Mouse (Mus musculus): ENCODE data around the gene Mat2a.

Gene Mat2a

DNA sequence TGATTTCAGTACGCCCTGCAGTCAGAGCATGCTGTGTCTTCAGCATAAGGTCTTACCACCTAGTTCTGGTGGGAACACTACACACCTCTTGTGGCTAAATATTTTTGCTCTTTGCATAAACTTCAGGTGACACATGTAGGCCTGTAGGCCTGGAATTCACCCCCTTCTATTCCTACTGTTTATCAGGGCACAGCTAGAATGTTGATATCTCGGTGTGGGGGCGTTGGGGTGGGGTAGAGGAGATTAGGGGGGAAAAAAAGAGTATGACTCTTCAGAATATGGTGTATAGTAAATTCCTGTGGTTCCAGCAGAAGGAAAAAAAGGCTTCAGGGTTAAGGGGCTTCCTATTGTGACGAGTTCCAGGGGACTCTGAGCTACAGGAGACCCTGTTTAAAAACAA, 17.2 kb upstream of the Mat2a start:
- in situ Hi-C loops (cut with MboI, MseI), result loop anchor here (25.0 kb wide), 1 partner anchor 1419 kb away; no protein-coding TSS in a partner anchor

DNA sequence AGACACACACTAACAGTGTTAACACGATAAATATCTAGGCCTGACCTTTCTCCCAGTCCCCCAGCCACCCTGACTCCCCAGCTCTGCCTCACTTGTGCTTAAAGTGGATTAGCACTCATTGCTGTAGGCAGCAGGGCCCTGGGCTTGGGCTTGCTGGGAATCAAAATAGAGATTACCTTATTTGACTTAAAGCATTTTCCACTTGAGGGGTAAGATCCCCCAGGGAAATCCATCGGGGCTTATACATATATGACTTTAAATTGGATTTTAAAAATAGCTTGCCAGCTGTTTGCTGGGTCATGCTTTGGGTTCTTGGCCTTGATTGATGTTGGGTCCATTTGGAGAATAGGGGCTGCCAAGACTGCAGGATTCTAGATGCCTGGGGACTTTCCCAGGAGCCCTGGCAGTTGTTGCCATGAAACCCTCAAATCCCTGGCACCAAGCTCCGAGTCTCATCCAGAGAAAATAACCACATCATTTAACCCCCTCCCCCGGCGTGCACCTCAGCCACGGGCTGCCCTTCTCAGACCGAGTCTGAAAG, 15.5 kb upstream of the Mat2a start:
- in situ Hi-C loops (cut with MboI, MseI), result loop anchor here (25.0 kb wide), 1 partner anchor 1418 kb away; no protein-coding TSS in a partner anchor

DNA sequence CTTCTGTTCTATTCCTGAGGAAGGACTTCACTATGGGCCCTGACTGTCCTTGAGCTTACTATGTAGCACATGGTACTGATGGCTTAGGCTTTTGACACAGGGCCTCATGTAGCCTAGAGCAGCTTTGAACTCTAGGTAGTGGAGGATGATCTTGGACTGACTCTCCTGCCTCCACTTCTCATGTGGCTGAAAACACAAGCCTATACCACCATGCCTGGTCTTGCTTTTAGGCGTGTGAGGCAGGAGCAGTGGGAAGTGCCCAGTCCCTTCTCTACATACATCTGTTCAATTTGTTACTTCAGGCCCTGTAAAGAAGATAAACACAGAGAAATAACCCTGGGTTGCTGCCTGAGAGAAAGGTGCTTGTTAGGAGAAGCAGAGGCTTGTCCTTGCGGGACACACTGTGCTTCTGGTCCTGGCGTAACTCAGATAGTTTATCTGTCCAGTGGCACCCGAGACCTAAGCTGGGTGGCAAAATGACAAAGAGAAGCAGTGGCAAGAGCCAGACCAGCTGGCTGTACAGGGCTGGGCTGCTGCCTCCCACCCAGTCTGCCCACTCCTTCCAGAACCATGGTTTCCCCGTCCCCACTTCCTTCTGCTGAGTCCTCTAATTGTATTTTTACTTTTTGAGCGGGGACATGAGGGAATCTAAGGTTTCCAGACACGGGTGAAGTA, 14.9 kb upstream of the Mat2a start:
- in situ Hi-C loops (cut with MboI, MseI), result loop anchor here (25.0 kb wide), 1 partner anchor 1417 kb away; no protein-coding TSS in a partner anchor

DNA sequence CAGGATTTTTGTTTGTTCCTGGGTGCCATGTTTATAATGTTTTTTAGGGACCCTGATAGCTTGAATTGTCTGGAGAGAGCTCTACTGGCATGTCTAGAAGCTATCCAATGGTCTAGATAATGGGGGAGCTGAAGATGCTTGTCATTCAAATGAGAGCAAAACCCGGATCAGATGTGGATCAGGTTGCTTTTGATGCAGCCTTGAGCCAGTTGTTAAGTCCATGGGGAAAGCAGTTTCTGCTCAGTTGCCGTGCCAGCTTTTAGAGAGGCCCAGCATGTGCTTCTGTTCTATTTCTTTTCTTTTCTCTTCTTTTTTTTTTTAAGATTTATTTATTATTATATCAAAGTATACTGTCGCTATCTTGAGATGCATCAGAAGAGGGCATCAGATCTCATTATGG, 14.2 kb upstream of the Mat2a start:
- in situ Hi-C loops (cut with MboI, MseI), result loop anchor here (25.0 kb wide), 1 partner anchor 1416 kb away; no protein-coding TSS in a partner anchor

DNA sequence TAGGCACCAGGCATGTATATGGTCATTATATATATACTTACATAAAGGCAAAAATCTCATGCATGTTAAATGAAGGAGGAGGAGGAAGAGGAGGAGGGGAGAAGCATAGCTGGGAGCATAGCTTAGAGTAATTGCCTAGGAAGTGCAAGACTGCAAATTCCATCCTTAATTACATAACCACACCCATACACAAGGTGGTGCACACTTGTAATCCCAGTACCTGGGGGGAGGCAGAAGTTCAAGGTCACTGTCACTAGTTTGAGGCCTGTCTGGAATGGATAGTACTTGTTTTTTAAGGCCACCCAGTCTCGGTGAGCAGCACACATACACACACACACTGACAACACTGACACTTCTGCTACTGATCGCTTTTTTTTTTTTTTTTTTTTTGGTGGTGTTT, 13.0 kb upstream of the Mat2a start:
- in situ Hi-C loops (cut with MboI, MseI), result loop anchor here (25.0 kb wide), 1 partner anchor 1415 kb away; no protein-coding TSS in a partner anchor

DNA sequence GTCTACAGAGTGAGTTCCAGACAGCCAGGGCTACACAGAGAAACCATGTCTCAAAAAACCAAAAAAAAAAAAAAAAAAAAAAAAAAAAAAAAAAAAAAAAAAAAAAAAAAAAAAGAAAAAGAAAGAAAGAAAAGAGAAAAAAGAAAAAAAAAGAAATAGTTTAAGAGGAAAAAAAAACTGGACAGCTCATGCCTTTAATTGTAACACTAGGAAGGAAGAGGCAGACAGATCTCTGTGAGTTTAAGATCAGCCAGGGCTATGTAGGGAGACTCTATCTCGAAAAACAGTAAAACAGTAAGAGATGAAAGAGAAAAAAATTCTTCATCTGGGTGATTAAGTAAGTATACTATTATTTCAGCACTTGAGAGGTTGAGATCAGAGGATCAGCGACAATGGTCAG, 12.4 kb upstream of the Mat2a start:
- in situ Hi-C loops (cut with MboI, MseI), result loop anchor here (25.0 kb wide), 1 partner anchor 1414 kb away; no protein-coding TSS in a partner anchor

DNA sequence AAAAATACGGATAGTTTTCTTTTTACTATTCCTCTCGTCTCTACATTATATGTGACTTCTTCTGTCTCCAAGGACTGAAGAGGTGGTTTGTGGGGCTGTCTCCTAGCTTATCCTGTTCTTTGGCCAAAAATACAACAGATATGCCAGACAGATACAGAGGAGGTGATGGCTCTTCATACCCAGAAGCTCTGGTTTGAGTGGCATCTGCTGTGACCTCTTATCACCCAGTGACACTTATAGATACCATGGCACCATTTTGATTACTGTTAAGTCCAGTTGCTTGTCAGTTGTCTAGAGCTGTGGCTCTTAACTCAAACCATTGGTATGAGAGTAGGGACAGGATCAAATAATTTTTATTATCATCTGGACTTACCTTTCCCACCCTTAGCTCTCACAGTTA, 8.1 kb upstream of the Mat2a start:
- in situ Hi-C loops (cut with MboI, MseI), result no loop called here

DNA sequence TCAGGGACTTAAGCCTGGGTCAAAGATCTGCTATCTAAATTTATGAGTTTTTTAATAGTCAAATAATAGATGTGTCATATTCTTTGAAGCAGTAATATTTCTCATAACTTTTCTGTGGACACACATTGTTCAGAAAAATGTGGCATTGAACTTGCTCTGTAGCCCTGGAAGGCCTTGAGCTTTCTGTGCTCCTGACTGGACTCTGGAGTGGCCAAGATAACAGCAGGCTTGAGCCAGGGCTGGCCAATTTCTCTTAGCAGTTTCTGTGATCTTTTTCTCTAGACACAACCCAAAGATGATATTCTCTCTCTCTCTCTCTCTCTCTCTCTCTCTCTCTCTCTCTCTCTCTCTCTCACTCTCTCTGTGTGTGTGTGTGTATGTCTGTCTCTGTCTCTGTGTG, 5.7 kb upstream of the Mat2a start:
- in situ Hi-C loops (cut with MboI, MseI), result no loop called here

DNA sequence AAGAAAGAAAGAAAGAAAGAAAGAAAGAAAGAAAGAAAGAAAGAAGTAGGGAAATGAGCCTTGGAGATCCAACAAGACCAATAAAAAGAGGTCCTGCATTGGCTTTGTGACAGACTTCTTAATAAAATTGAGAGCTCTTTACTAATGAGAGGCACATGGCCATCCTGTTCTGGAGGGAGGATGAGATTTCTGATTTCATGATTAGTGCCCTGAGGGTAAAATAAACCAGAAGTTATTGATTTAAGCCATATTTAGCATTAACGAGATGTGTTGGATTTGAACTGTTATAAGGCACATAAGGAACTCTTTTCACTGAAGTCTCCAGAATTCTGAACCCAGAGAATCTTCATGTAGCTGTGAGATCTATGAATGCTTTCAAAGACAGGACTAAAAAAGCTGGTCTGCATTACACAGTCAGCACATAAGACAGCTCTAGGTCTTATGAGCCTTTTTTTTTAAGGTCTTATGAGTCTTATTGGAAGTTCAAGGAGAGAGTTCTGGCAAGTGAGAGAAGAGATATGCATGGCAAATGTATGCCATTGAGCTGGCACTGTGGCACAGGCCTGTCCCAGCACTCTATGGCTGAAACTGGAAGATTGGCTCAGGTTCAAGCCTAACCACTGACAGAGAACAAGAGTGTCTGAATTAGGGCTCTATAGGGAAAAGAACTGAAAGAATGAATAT, 3.7 kb upstream of the Mat2a start:
- in situ Hi-C loops (cut with MboI, MseI), result no loop called here

DNA sequence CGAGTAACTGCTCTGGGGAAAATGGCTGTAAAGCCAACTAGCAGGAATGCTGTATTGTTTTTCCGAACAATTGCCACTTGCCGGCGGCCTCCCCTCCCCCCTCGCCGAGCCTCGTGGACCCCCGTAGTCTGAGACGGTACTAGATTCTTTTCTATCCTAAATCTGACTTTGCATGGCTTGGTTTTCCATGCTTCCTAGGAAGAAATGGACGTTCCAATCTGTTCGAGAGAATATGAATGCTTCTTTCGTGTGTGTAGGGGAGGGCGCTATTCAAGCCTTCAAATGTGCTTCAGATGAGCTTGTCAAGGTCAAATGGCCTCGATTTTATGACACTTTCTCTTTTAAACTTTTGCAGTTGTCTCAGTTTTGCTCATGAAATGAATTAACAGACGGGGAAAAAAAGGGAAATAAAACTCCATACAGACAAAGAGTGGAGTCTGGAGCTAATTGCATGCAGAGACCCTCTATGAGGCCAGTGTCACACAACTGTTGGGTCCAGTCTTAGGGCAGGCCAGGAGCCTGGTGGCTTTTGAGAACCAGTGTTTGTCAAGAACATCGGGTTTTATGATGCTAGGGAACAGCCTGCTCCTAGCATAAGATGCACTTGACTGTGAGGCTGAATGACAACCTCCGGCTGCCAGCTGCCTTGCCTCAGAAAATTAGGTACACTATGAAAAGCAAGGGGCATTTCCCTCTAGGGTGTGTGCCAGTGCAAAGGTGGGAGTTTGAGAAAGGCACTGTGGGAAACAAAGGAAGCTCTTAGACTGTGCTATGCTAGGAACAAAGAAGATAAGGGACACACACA, 1.0 kb upstream of the Mat2a start:
- in situ Hi-C loops (cut with MboI, MseI), result no loop called here

DNA sequence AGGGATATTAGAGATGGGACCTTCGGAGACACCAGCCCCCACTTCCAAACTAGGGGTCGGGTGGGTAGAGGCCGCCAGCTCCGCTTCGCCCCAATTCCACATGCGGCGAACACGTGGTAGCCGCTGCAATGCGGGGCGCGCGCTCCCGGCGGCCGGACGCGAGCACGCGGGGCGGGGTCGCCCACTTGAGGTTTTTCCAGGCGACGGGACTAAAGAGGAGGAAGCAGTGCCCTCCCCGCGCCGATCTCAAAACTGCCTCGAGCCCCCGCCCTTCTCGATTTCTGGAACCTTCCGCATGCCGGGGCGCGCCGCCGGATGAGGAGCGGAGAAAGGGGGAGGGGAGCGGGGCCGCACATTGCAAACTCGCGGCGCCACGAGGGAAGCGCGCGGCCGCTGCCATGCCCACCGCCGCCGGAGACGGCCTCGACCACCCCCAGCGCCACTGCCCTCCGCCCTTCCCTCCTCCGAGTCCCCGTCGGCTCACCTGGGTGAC, 450 bp downstream of the Mat2a start:
- in situ Hi-C loops (cut with MboI, MseI), result no loop called here

DNA sequence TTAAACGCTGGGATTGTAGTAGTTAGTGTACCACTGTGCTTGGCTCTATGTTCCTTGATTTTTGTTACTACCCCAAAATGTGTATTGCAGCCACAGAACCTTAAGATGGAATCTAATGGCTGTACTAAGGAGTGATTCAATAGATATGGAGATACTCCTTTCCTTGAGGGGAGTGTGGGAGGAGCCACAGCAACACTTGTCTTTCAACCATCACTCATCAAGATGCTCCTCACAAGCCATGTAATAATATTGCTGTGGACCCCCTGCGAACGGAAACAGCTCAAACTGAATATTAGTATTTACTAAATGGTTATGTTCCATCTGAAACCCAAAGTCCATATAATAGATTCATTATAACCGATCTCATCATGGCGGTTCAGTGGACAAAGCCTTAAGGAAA, 1.1 kb downstream of the Mat2a start:
- in situ Hi-C loops (cut with MboI, MseI), result no loop called here

DNA sequence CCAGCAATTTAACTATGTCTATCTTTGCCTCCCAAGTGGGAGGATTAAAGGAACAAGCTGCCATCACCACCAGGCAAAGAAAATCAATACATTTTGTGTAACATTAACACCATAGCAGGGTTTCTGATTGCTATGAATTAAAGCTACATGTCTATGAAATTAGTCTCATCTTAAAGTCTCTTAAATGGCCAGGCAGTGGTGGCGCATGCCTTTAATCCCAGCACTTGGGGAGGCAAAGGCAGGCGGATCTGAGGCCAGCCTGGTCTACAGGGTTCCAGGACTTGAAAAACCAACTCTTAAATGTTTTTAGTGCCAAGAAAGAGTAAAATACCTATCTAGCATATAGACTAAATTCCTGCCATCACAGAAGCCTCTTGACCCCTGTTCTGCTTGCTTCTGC, 7.2 kb downstream of the Mat2a start:
- in situ Hi-C loops (cut with MboI, MseI), result no loop called here

DNA sequence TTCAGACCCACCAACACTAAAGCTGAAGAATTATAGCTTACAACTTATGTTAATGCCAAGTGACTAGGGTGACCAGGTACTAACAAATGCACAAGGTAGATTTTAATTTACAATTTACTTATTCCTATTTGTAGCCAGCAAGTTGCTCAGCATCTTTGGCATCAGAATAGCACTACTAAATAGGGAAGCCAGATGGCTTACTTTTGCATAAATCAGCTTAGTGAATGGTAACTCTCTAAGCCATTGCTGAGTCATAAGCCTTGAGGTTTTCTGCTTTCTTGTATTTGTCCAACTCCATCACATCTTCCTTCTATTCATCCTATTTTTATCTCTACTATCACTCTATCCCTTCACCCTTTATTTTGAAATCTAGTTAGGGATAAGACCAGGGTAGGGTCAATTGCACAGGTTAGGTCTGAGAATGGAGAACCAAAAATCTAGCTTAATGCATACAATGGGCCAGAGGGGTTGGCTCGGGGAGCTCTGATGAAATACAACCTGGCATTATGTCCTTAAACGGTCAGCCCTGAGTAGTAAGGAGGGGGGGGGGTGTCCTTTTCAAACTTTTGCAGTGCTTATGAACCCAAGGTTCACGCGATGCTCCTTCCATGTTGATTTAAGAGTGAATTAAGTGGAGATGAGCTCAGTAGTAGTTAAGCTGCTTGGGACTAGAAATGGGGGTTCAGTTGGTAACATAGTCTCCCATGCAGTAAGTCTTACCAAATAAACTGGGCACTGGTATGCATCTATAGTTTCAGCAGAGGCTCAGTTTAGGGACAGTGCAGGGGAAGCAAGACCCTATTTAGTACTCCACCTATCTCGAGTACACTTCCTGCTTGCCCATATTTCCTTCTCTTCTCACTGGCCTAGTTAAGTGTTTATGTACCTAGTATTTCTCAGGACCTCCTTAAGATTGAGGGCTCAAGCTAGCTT, 8.1 kb downstream of the Mat2a start:
- in situ Hi-C loops (cut with MboI, MseI), result no loop called here

DNA sequence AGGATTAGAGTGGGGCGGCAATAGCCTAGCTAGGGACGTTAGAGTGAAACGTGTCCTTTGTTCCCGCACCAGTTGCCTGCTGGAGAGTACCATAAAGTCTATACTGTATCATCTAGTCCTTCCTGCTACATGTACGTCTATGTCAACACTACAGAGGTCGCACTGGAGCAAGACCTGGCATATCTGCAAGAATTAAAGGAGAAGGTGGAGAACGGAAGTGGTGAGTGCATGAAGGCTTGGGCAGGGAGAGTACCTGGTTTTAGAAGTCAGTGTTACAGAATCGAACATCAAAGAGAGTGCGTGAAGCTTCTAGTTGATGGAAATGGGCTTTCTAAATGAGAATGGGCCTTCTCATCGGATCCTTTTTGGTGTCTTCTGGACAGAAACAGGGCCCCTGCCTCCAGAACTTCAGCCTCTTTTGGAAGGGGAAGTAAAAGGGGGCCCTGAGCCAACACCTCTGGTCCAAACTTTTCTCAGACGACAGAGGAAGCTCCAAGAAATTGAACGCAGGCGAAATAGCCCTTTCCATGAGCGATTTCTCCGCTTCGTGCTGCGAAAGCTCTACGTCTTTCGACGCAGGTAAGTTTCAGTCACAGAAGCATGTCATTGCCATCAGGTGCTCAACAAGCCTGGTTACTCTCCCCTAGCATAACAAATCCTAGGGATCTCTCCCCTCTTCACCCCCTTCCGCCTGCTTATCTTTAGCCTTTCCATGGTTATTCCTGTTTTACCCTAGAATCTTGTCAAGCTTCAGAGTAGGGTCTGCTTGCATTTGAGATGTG, 10.1 kb downstream of the Mat2a start:
- in situ Hi-C loops (cut with MboI, MseI), result loop anchor here (5.0 to 10.0 kb wide), 2 partner anchors 96 to 138 kb away; partner anchors contain the start of gene Sh2d6

DNA sequence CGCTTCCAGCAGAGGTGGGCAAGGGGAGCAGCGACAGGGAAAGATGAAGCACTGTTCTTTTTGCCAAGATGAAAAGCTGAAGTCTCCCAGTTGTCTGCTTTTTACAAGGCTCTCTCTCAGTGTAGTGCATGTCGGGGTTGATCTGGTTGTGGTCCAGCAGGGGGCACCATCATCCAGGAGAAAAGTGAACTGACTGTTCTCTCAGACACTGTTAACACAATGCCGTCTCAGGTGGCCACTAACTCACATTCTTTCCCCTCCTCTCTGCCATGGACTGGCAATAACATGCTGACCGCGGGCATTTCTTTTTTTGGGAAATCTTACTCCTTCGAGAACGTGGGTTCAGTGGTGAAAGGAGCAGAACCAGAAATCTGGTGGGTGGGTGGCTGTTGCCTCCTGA, 11.3 kb downstream of the Mat2a start:
- in situ Hi-C loops (cut with MboI, MseI), result loop anchor here (5.0 to 10.0 kb wide), 2 partner anchors 97 to 139 kb away; partner anchors contain the start of gene Sh2d6

DNA sequence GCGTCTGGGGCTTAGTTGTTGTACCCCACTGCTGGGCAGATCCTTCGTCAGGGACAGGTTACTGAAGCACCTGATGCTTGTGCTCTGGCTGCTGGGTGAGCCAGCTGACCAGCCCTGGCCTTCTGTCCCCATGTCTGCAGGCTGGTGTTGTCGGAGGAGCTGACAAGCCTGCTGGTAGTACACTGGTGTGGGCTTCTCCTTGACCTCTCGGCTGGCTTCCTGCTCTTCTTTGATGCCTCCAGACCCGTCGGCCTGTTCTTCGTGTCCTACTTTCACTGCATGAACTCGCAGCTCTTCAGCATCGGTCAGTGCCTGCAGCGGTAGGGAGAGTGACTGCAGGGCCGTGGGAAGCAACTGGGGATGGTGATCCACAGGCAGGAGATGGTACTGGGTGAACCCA, 13.7 kb downstream of the Mat2a start:
- in situ Hi-C loops (cut with MboI, MseI), result loop anchor here (5.0 to 10.0 kb wide), 2 partner anchors 99 to 142 kb away; partner anchors contain the start of gene Sh2d6

DNA sequence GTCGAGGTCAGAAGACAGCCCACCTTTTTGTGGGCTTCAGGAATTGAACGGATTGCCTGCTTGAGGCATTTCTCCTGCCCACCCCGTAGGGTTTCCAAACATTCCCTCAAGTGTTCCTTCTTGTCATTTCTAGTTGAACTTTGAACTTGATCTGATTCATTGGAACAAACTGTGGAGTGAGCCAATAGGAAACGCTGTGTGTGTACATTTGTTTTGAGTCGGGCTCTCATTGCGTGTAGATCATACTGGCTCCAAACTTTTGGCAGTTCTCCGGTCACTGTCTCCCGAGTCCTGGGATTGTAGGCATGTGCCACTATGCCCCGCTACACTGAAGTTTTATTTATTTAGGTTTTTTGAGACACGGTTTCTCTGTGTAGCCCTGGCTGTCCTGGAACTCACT, 18.5 kb downstream of the Mat2a start:
- in situ Hi-C loops (cut with MboI, MseI), result loop anchor here (10.0 kb wide), 1 partner anchor 104 kb away; the partner anchor contains the start of gene Sh2d6

DNA sequence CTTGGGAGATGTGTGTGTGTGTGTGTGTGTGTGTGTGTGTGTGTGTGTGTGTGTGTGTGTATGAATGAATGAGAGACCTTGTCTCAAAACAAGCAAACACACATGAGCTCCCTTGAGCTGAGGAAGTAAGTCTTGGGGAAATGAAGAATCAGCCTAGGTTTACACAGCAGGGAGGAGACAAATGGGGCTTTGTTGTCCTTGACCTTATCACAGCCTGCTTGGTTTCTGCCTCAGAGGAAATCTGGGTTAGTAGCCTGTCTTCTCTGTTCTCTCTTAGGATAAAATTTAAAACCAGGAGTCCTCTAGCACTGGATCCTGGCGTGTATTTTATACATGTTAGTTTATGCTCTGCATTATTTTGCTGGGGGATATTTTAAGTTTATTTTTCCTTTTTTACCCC, 19.6 kb downstream of the Mat2a start:
- in situ Hi-C loops (cut with MboI, MseI), result loop anchor here (10.0 kb wide), 1 partner anchor 105 kb away; the partner anchor contains the start of gene Sh2d6
